Mouse (Mus musculus) small intestine, adult 2 months (tissue): ENCODE data around the gene Mrps27.

ENCODE experiments used
- CTCF ChIP-seq: fragments of 200-500 bp; IDR thresholded peaks from 2 replicates; pipeline ENCODE4 v1.5.1; 2012; ENCODE audit warnings: low read depth, mild to moderate bottlenecking, control low read depth, inconsistent platforms, low read length, moderate library complexity, mixed read lengths; ENCODE audit not compliant: insufficient replicate concordance, insufficient read length; ENCODE audit errors: extremely low read depth
- POLR2A ChIP-seq: fragments of 200-500 bp; IDR thresholded peaks from 2 replicates; pipeline ENCODE4 v1.6.1; 2012; ENCODE audit warnings: low read depth, mild to moderate bottlenecking, control low read depth, inconsistent platforms, low read length, moderate library complexity

GRCm38 (mm10) chr13:99344599-99345575 is at the start of gene Mrps27, which contains the start of gene Ptcd2:
- TF ChIP-seq POLR2A: peak; percentile 70
- TF ChIP-seq CTCF: no peak
